Comparison of ENCODE assay signal across 8 mouse cellular contexts in the genomic region with DNA sequence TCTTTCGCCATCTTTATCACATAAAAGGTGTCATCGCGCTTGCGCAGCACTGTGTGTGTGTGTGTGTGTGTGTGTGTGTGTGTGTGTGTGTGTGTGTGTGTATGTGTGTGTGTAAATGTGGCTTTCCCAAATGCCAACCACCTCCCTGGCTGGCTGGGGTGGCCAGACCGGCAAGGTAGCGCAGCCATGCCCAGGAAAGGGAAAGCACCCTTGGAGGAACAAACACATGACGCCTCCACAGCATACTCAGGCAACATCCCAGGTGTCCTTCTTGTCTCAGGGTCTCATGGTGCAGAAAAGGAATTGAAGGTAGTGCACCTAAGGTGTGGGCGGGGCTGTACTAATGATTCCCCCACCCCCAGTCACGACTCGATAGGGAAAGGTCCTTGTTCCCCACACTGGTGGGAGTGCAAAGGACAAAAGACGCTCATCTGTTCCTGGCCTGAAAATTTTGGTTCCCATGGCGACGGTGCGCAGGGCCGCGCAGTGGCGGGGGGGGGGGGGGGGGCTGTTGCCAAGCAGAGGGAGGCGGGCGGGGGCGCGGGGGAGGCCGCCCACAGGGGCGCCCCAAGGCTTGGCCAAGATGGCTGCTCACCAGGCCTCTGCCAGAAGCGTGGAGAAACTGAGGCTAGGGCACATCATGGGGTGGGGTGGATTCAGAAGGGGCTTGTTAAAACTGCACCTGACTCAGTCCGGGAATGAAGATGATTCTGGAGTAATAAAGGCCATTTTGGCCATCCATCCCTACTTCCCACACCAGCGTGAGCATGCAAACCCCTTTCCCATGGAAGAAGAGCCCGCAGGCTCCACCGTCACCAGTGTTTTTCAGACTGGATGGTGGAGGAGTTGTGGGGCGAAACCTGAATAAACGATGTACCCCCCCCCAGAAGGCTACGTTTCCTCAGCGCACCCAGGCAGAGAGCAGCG. TPM values are rescaled to one million over a fixed set of nuclear protein-coding genes. Genes with fewer than 3 reads are reported as not detected.
A peak's percentile ranks its signal among the peaks of the same experiment; 100 is the strongest.
DNase-seq lines count a peak whose midpoint lies in the region; ATAC-seq and TF ChIP-seq lines count a peak whose summit lies in the region.

No protein-coding gene starts in this region.

- no peak for TF ChIP-seq CTCF in E14TG2a.4 (conservative IDR thresholded peaks at IDR 0.05; ENCODE audit: low read length)
- no peak for TF ChIP-seq CTCF in hindbrain, postnatal 0 days (IDR thresholded peaks at IDR 0.05; ENCODE audit: low read depth)

- WGBS in heart, embryonic 14.5 days, result 6% methylated on average over 25 of the region's 33 CpGs
- 3% methylated on average over 30 of the region's 33 CpGs for WGBS in hindbrain, postnatal 0 days
- under 1% methylated on average over 30 of the region's 33 CpGs for WGBS in midbrain, embryonic 15.5 days

- ATAC-seq in heart, embryonic 14.5 days (ENCODE audit: insufficient number of reproducible peaks, insufficient read depth, low FRiP score, low read depth), result no peak
- no peak for ATAC-seq in hindbrain, postnatal 0 days
- no peak for ATAC-seq in midbrain, embryonic 15.5 days (replicated peaks)
- ATAC-seq in granulocyte monocyte progenitor cell, adult 5-6 weeks (replicated peaks; ENCODE audit: poor library complexity, severe bottlenecking), result no peak

- H3K4me2 ChIP-seq in heart, embryonic 14.5 days (ENCODE audit: low read length), result peak overlapping the region; percentile 99
- peak overlapping the region; percentile 91 for H3K4me2 ChIP-seq in hindbrain, postnatal 0 days (ENCODE audit: low read depth, low read length)
- H3K4me2 ChIP-seq in midbrain, embryonic 15.5 days, result peak overlapping the region; percentile 94

- peaks cover 20 to 45% of the 10 kb centered on the region in 2 experiments for H3K4me1 ChIP-seq in heart, embryonic 14.5 days (ENCODE audit: control insufficient read depth in 2 of 2, insufficient read depth in 2 of 2, low read length in 2 of 2)
- H3K4me1 ChIP-seq in E14TG2a.4 (replicated peaks; ENCODE audit: low read depth, low read length), result peaks cover 75% of the 10 kb centered on the region
- H3K4me1 ChIP-seq in hindbrain, postnatal 0 days (ENCODE audit: insufficient read depth, low read length), result peaks cover 22% of the 10 kb centered on the region
- H3K4me1 ChIP-seq in midbrain, embryonic 15.5 days, result peaks cover 50% of the 10 kb centered on the region

- peaks cover under 1% of the 10 kb centered on the region; the same call in 1 of the 2 replicates for H3K36me3 ChIP-seq in heart, embryonic 14.5 days (ENCODE audit: control insufficient read depth, insufficient read depth, low read length)
- peaks cover 36% of the 10 kb centered on the region for H3K36me3 ChIP-seq in E14TG2a.4 (ENCODE audit: insufficient read depth, low read length)
- H3K36me3 ChIP-seq in hindbrain, postnatal 0 days (ENCODE audit: insufficient read depth, low read length), result peaks cover 24% of the 10 kb centered on the region
- peaks cover 27% of the 10 kb centered on the region for H3K36me3 ChIP-seq in midbrain, embryonic 15.5 days (replicated peaks)

- peak overlapping the region; percentile 79 for H3K9ac ChIP-seq in heart, embryonic 14.5 days (ENCODE audit: low read length)
- peak overlapping the region; percentile 86 for H3K9ac ChIP-seq in hindbrain, postnatal 0 days (replicated peaks; ENCODE audit: low read length)
- peak overlapping the region; percentile 97 for H3K9ac ChIP-seq in midbrain, embryonic 15.5 days

- intact Hi-C loops in heart, postnatal 36 days (cut with DNase I), result loop anchor here (2.0 kb wide), 1 partner anchor 13 kb away; no protein-coding TSS in a partner anchor

- peak overlapping the region; percentile 58 to 64 for H3K4me3 ChIP-seq in heart, embryonic 14.5 days (ENCODE audit: control insufficient read depth in 1 of 2, insufficient read depth in 1 of 2, low read depth in 1 of 2, low read length in 2 of 2)
- H3K4me3 ChIP-seq in E14TG2a.4 (replicated peaks; ENCODE audit: low read length), result peak overlapping the region; percentile 90
- H3K4me3 ChIP-seq in hindbrain, postnatal 0 days (ENCODE audit: low read length), result peak overlapping the region; percentile 76
- H3K4me3 ChIP-seq in midbrain, embryonic 15.5 days, result peak overlapping the region; percentile 79

- 0 out of 2 replicates have a peak, but pooled peaks cover 3% of the 10 kb centered on the region for H3K9me3 ChIP-seq in heart, embryonic 14.5 days (ENCODE audit: control insufficient read depth, low read length)
- H3K9me3 ChIP-seq in E14TG2a.4 (ENCODE audit: low read length), result no peaks in the 10 kb centered on the region
- H3K9me3 ChIP-seq in hindbrain, postnatal 0 days (ENCODE audit: low read length), result no peaks in the 10 kb centered on the region
- no peaks in the 10 kb centered on the region for H3K9me3 ChIP-seq in midbrain, embryonic 15.5 days

- no peak overlapping the region for H3K27ac ChIP-seq in heart, embryonic 14.5 days (replicated peaks in 1 of 2; ENCODE audit: control insufficient read depth in 1 of 2, insufficient read depth in 1 of 2, low read depth in 2 of 2, low read length in 2 of 2)
- peak overlapping the region; percentile 97 for H3K27ac ChIP-seq in hindbrain, postnatal 0 days
- H3K27ac ChIP-seq in midbrain, embryonic 15.5 days, result peak overlapping the region; percentile 96

- DNase-seq in heart, postnatal 36 days, result no peak
- DNase-seq in cerebellum, postnatal 25 days, result peak; percentile 66
- DNase-seq in hindbrain, postnatal 0 days (ENCODE audit: low spot score), result peak; percentile 67
- DNase-seq in spleen, adult 18-20 months, result no peak

- peaks cover 31% of the 10 kb centered on the region for H3K27me3 ChIP-seq in heart, embryonic 14.5 days (ENCODE audit: control insufficient read depth, insufficient read depth, low read length)
- no peaks in the 10 kb centered on the region; the same call in 1 of the 2 replicates for H3K27me3 ChIP-seq in E14TG2a.4 (ENCODE audit: insufficient read depth, low read length)
- no peaks in the 10 kb centered on the region for H3K27me3 ChIP-seq in hindbrain, postnatal 0 days (ENCODE audit: insufficient read depth, low read length)
- no peaks in the 10 kb centered on the region for H3K27me3 ChIP-seq in midbrain, embryonic 15.5 days (replicated peaks)

RNA-seq across cellular contexts. Expression of a gene that starts 0.5 kb away (rescaled TPM):
- polyA plus RNA-seq in heart, embryonic 14.5 days (2014; fragmentation: Nextera tagmentation; extraction: Ambion mirVana), result 988 and 1,015 TPM in 2 replicates
- 1,000 to 10,000 TPM; 1,105 to 1,168 TPM for total RNA-seq in heart, postnatal 36 days (2021)
- 273 and 303 TPM in 2 replicates for total RNA-seq in hindbrain, postnatal 0 days (2014; rRNA removed)
- polyA plus RNA-seq in hindbrain, postnatal 0 days (2015; fragmentation: Nextera tagmentation; extraction: Ambion mirVana), result 733 and 736 TPM in 2 replicates
- polyA plus RNA-seq in midbrain, embryonic 15.5 days (2015; fragmentation: Nextera tagmentation; extraction: Ambion mirVana), result 444 and 468 TPM in 2 replicates
- total RNA-seq in granulocyte monocyte progenitor cell, adult 5-6 weeks (2014; fragmentation: Nextera tagmentation), result 193 and 253 TPM in 2 replicates
- 47.4 and 49.6 TPM in 2 replicates for total RNA-seq in granulocyte monocyte progenitor cell, adult 5-6 weeks (2017)

RNA-seq across cellular contexts. Expression of a gene that starts 2.7 kb away (rescaled TPM):
- polyA plus RNA-seq in heart, embryonic 14.5 days (2014; fragmentation: Nextera tagmentation; extraction: Ambion mirVana), result 1.6 and 2.6 TPM in 2 replicates
- 1 to 10 TPM; 2.0 to 4.7 TPM for total RNA-seq in heart, postnatal 36 days (2021)
- 270 and 288 TPM in 2 replicates for total RNA-seq in hindbrain, postnatal 0 days (2014; rRNA removed)
- 95.5 and 106 TPM in 2 replicates for polyA plus RNA-seq in hindbrain, postnatal 0 days (2015; fragmentation: Nextera tagmentation; extraction: Ambion mirVana)
- polyA plus RNA-seq in midbrain, embryonic 15.5 days (2015; fragmentation: Nextera tagmentation; extraction: Ambion mirVana), result 65.7 and 66.9 TPM in 2 replicates
- total RNA-seq in granulocyte monocyte progenitor cell, adult 5-6 weeks (2014; fragmentation: Nextera tagmentation), result 0.73 and 5.3 TPM in 2 replicates
- total RNA-seq in granulocyte monocyte progenitor cell, adult 5-6 weeks (2017), result 0.36 TPM in 1 of 2 replicates, not detected in the other

RNA-seq across cellular contexts. Expression of a gene that starts 10.2 kb away (rescaled TPM):
- polyA plus RNA-seq in heart, embryonic 14.5 days (2014; fragmentation: Nextera tagmentation; extraction: Ambion mirVana), result 21.2 and 25.8 TPM in 2 replicates
- total RNA-seq in heart, postnatal 36 days (2021), result 100 to 1,000 TPM in 1 of 2 experiments, 10 to 100 TPM in 1; 99.9 to 117 TPM
- 146 and 172 TPM in 2 replicates for total RNA-seq in hindbrain, postnatal 0 days (2014; rRNA removed)
- polyA plus RNA-seq in hindbrain, postnatal 0 days (2015; fragmentation: Nextera tagmentation; extraction: Ambion mirVana), result 14.7 and 15.8 TPM in 2 replicates
- 29.5 and 29.9 TPM in 2 replicates for polyA plus RNA-seq in midbrain, embryonic 15.5 days (2015; fragmentation: Nextera tagmentation; extraction: Ambion mirVana)
- total RNA-seq in granulocyte monocyte progenitor cell, adult 5-6 weeks (2014; fragmentation: Nextera tagmentation), result 26.7 and 36.8 TPM in 2 replicates
- total RNA-seq in granulocyte monocyte progenitor cell, adult 5-6 weeks (2017), result 10.0 and 17.4 TPM in 2 replicates

RNA-seq across cellular contexts. Expression of a gene that starts 22.3 kb away (rescaled TPM):
- 14.6 and 17.7 TPM in 2 replicates for polyA plus RNA-seq in heart, embryonic 14.5 days (2014; fragmentation: Nextera tagmentation; extraction: Ambion mirVana)
- 100 to 1,000 TPM; 137 to 165 TPM for total RNA-seq in heart, postnatal 36 days (2021)
- 86.4 and 86.6 TPM in 2 replicates for total RNA-seq in hindbrain, postnatal 0 days (2014; rRNA removed)
- 13.9 and 15.0 TPM in 2 replicates for polyA plus RNA-seq in hindbrain, postnatal 0 days (2015; fragmentation: Nextera tagmentation; extraction: Ambion mirVana)
- 19.6 and 20.5 TPM in 2 replicates for polyA plus RNA-seq in midbrain, embryonic 15.5 days (2015; fragmentation: Nextera tagmentation; extraction: Ambion mirVana)
- total RNA-seq in granulocyte monocyte progenitor cell, adult 5-6 weeks (2014; fragmentation: Nextera tagmentation), result 94.5 and 150 TPM in 2 replicates
- total RNA-seq in granulocyte monocyte progenitor cell, adult 5-6 weeks (2017), result 121 and 132 TPM in 2 replicates

RNA-seq across cellular contexts. Expression of a gene that starts 27.9 kb away (rescaled TPM):
- polyA plus RNA-seq in heart, embryonic 14.5 days (2014; fragmentation: Nextera tagmentation; extraction: Ambion mirVana), result 79.4 and 80.7 TPM in 2 replicates
- 10 to 100 TPM; 48.2 to 67.0 TPM for total RNA-seq in heart, postnatal 36 days (2021)
- total RNA-seq in hindbrain, postnatal 0 days (2014; rRNA removed), result 257 and 261 TPM in 2 replicates
- polyA plus RNA-seq in hindbrain, postnatal 0 days (2015; fragmentation: Nextera tagmentation; extraction: Ambion mirVana), result 730 and 732 TPM in 2 replicates
- 364 and 392 TPM in 2 replicates for polyA plus RNA-seq in midbrain, embryonic 15.5 days (2015; fragmentation: Nextera tagmentation; extraction: Ambion mirVana)
- total RNA-seq in granulocyte monocyte progenitor cell, adult 5-6 weeks (2014; fragmentation: Nextera tagmentation), result 25.3 and 70.7 TPM in 2 replicates
- total RNA-seq in granulocyte monocyte progenitor cell, adult 5-6 weeks (2017), result 36.8 and 40.7 TPM in 2 replicates

Comparison
In these comparisons a context has a peak if more than half of its experiments do, and no peak if none do; other contexts are left out.
1. H3K27ac ChIP-seq: peak in hindbrain, postnatal 0 days (single experiment) and midbrain, embryonic 15.5 days (single experiment); none in heart, embryonic 14.5 days (0 of 2).
2. DNase-seq: peak in cerebellum, postnatal 25 days (2 of 2) and hindbrain, postnatal 0 days (single experiment); none in heart, postnatal 36 days (0 of 2) and spleen, adult 18-20 months (0 of 2).
3. RNA of a gene that starts 2.7 kb away (total RNA-seq): 270 to 288 TPM in hindbrain, postnatal 0 days; 0.36 to 5.3 TPM in granulocyte monocyte progenitor cell, adult 5-6 weeks and 2.0 to 4.7 TPM in heart, postnatal 36 days; every median in the first group is over 10 times any median in the second.
4. Peak in every context shown above with its lines, with median percentiles within 50 percentile points of each other: H3K4me2 ChIP-seq, H3K4me3 ChIP-seq and H3K9ac ChIP-seq.